In genomic region chr13:43262114-43262739, GRCm38 (mm10) we compare ENCODE assay signal across 10 mouse cellular contexts. TPM values are rescaled to one million over a fixed set of nuclear protein-coding genes. Genes with fewer than 3 reads are reported as not detected.
DNase-seq lines count a peak whose midpoint lies in the region; ATAC-seq lines count a peak whose summit lies in the region.
"Had no signal": no experiment of that assay in that cellular context is flagged by ENCODE, and none has a peak within 500 bp of the region (broad histone marks: within the 10 kb centered on the region; RNA-seq: fewer than 3 reads in every experiment).

No protein-coding gene starts in this region.

- peak overlapping the region; percentile 91 for H3K27ac ChIP-seq in liver, embryonic 12.5 days
- no peak overlapping the region for H3K27ac ChIP-seq in hindbrain, embryonic 16.5 days (ENCODE audit: low read depth, low read length)

- H3K27me3 ChIP-seq in liver, embryonic 12.5 days (replicated peaks): no peaks in the 10 kb centered on the region
- no peaks in the 10 kb centered on the region for H3K27me3 ChIP-seq in hindbrain, embryonic 16.5 days (replicated peaks; ENCODE audit: control insufficient read depth, insufficient read depth, low read length)

- H3K36me3 ChIP-seq in liver, embryonic 12.5 days: no peaks in the 10 kb centered on the region
- H3K36me3 ChIP-seq in hindbrain, embryonic 16.5 days (ENCODE audit: control insufficient read depth, insufficient read depth, low read length): no peaks in the 10 kb centered on the region

- no peak for ATAC-seq in liver, embryonic 12.5 days
- ATAC-seq in hindbrain, embryonic 16.5 days: no peak

- no peak overlapping the region for H3K9ac ChIP-seq in liver, embryonic 12.5 days
- no peak overlapping the region for H3K9ac ChIP-seq in hindbrain, embryonic 16.5 days (ENCODE audit: low read depth, low read length)

- H3K4me3 ChIP-seq in liver, embryonic 12.5 days: no peak overlapping the region
- H3K4me3 ChIP-seq in hindbrain, embryonic 16.5 days (ENCODE audit: low read length): no peak overlapping the region

- WGBS in liver, embryonic 12.5 days (ENCODE audit: insufficient replicate concordance): 79% methylated on average over 11 of the region's 11 CpGs
- 90% methylated on average over 11 of the region's 11 CpGs for WGBS in hindbrain, embryonic 16.5 days

- no peak overlapping the region for H3K4me2 ChIP-seq in liver, embryonic 12.5 days
- no peak overlapping the region for H3K4me2 ChIP-seq in hindbrain, embryonic 16.5 days (ENCODE audit: low read length)

- no peaks in the 10 kb centered on the region for H3K9me3 ChIP-seq in liver, embryonic 12.5 days (replicated peaks)
- no peaks in the 10 kb centered on the region for H3K9me3 ChIP-seq in hindbrain, embryonic 16.5 days (ENCODE audit: control insufficient read depth, low read length)

- no peak for DNase-seq in liver
- peak; percentile 78 to 86 for DNase-seq in frontal cortex, adult 2 months (ENCODE audit: extremely low spot score in 1 of 2, low spot score in 1 of 2)
- DNase-seq in layer of hippocampus, adult 8-10 months (ENCODE audit: low spot score in 2 of 2): peak; percentile 72 to 77
- peak; percentile 72 to 86 for DNase-seq in right cerebral cortex, postnatal 36 days (ENCODE audit: low spot score in 2 of 2)
- DNase-seq in T-cell, adult 2 months (ENCODE audit: low spot score): no peak
- no peak for DNase-seq in spleen, adult 18-20 months
- DNase-seq: embryo, embryonic 11 days; lung, adult 2 months had no signal

- H3K4me1 ChIP-seq in liver, embryonic 12.5 days: peaks cover 43% of the 10 kb centered on the region
- H3K4me1 ChIP-seq in hindbrain, embryonic 16.5 days (ENCODE audit: control insufficient read depth, insufficient read depth, low read depth, low read length): no peaks in the 10 kb centered on the region

RNA-seq across cellular contexts. Expression of gene Gfod1, which starts 41.7 kb away (rescaled TPM):
- polyA plus RNA-seq in liver, embryonic 12.5 days (2016; fragmentation: Nextera tagmentation; extraction: Ambion mirVana): 0.18 and 0.54 TPM in 2 replicates
- 27.0 and 29.0 TPM in 2 replicates for polyA plus RNA-seq in frontal cortex, adult 2 months (2012; rRNA removed)
- 100 to 1,000 TPM in 2 of 4 experiments, 10 to 100 TPM in 2; 77.4 to 104 (median 91.8) TPM for total RNA-seq in layer of hippocampus, adult 8-10 months (2022)
- 2.2 and 2.4 TPM in 2 replicates for polyA plus RNA-seq in hindbrain, embryonic 16.5 days (2015; fragmentation: Nextera tagmentation; extraction: Ambion mirVana)

Comparison
In these comparisons a context has a peak if more than half of its experiments do, and no peak if none do; other contexts are left out.
1. DNase-seq: peak in frontal cortex, adult 2 months (2 of 2), layer of hippocampus, adult 8-10 months (2 of 2) and right cerebral cortex, postnatal 36 days (2 of 2); none in liver (single experiment), T-cell, adult 2 months (single experiment) and spleen, adult 18-20 months (0 of 2).